Mouse (Mus musculus): ENCODE measurements around the gene Nova2. TPM values are rescaled to one million over a fixed set of nuclear protein-coding genes. Genes with fewer than 3 reads are reported as not detected.

Nova2 gene
- polyA plus RNA-seq, 1 experiment from 2014 or later: 10.0 TPM

- DNase-seq (ENCODE audit: low spot score): no peak
- H3K9me3 ChIP-seq (ENCODE audit: control insufficient read depth, low read length): no peaks in the 10 kb centered on the region
- ATAC-seq (ENCODE audit: insufficient read depth, low FRiP score, low TSS enrichment): no peak
- peaks cover 26% of the 10 kb centered on the region for H3K4me1 ChIP-seq (ENCODE audit: control insufficient read depth, insufficient read depth, low read length)
- H3K9ac ChIP-seq (ENCODE audit: low read length): peak overlapping the region; percentile 86; the same call in 1 of the 2 replicates
- 78% methylated on average over 34 of the region's 34 CpGs for WGBS
- H3K4me3 ChIP-seq (ENCODE audit: low read depth, low read length): peak overlapping the region; percentile 95
- no peaks in the 10 kb centered on the region for H3K27me3 ChIP-seq (ENCODE audit: control insufficient read depth, insufficient read depth, low read length)
- H3K36me3 ChIP-seq (ENCODE audit: control insufficient read depth, insufficient read depth, low read length): peaks cover 9% of the 10 kb centered on the region; the same call in 1 of the 2 replicates
- peak overlapping the region; percentile 99 for H3K4me2 ChIP-seq (ENCODE audit: low read depth)
- H3K27ac ChIP-seq (ENCODE audit: low read depth, low read length): no peak overlapping the region
Observed at GRCm38 (mm10) chr7:19005417-19006121, 79.9 kb downstream of the Nova2 start.

GRCm38 (mm10) chr7:19006476-19006875, 80.8 kb downstream of the Nova2 start:
- no peak for ATAC-seq (ENCODE audit: insufficient read depth, low FRiP score, low TSS enrichment)
- Histone ChIP-seq H3K4me1 (ENCODE audit: control insufficient read depth, insufficient read depth, low read length) (peaks cover 22% of the 10 kb centered on the region), H3K27me3 (ENCODE audit: control insufficient read depth, insufficient read depth, low read length) (no peaks in the 10 kb centered on the region), H3K9me3 (ENCODE audit: control insufficient read depth, low read length) (no peaks in the 10 kb centered on the region), H3K4me2 (ENCODE audit: low read depth) (0 out of 2 replicates have a peak overlapping the region, but pooled peaks have one; percentile 4), H3K36me3 (ENCODE audit: control insufficient read depth, insufficient read depth, low read length) (peaks cover 9% of the 10 kb centered on the region; the same call in 1 of the 2 replicates), H3K9ac (ENCODE audit: low read length) (no peak overlapping the region), H3K4me3 (ENCODE audit: low read depth, low read length) (no peak overlapping the region), H3K27ac (ENCODE audit: low read depth, low read length) (no peak overlapping the region)
- DNase-seq (ENCODE audit: low spot score): peak; percentile 88
- 9% methylated on average over 12 of the region's 12 CpGs for WGBS

DNA sequence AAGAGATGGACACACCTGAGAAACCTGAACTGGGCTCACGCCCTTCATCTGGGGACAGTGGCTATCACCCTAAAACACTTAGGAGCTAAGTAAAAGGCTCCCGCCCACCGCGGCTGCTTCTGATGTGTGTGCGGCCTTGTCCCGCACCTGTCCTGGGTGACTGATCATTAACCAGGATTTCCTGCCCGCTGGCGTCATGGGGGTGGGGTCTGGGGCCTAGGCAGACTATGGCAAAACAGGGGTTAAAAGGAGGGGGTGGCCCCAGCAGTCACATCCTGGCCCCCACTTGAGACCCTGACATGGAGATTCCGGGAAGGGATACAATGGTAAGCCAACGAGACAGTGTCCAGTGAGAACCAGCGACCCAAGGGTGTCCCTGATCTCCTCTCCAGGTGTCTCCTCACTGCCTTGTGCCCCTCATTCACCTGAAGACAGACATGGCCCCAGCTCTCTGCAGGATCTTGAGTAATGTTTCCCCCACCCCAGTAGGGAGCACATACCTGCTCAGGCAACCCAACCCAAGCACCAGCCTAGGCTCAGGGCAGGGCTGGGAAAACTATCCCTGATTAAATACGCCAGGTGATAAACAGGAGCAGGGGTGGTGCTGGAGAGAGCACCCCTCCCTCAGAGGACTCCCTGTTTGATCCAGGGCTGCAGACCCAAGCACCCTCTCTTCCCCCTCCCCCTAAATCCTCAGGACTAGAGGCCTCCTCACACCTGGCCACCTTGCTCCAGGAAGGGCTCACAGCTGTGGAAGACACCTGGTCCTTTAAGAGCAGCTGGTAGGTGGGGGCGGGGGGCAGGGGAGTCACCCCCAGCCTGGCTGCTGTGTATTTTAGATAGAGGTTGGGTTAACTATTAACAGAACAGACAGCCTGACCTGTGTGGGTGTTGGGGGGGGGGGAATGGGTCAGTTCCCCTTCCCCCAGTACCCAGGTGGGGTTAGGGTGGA, 81.6 kb downstream of the Nova2 start:
- Histone ChIP-seq H3K4me3 (ENCODE audit: low read depth, low read length) (no peak overlapping the region), H3K27me3 (ENCODE audit: control insufficient read depth, insufficient read depth, low read length) (no peaks in the 10 kb centered on the region), H3K9me3 (ENCODE audit: control insufficient read depth, low read length) (no peaks in the 10 kb centered on the region), H3K4me2 (ENCODE audit: low read depth) (no peak overlapping the region), H3K36me3 (ENCODE audit: control insufficient read depth, insufficient read depth, low read length) (peaks cover 9% of the 10 kb centered on the region; the same call in 1 of the 2 replicates), H3K4me1 (ENCODE audit: control insufficient read depth, insufficient read depth, low read length) (peaks cover 22% of the 10 kb centered on the region), H3K27ac (ENCODE audit: low read depth, low read length) (no peak overlapping the region), H3K9ac (ENCODE audit: low read length) (no peak overlapping the region)
- DNase-seq (ENCODE audit: low spot score) (no peak), ATAC-seq (ENCODE audit: insufficient read depth, low FRiP score, low TSS enrichment) (no peak)
- WGBS: 79% methylated on average over 13 of the region's 13 CpGs

- no peaks in the 10 kb centered on the region for H3K9me3 ChIP-seq (ENCODE audit: control insufficient read depth, low read length)
- DNase-seq (ENCODE audit: low spot score) (no peak), ATAC-seq (ENCODE audit: insufficient read depth, low FRiP score, low TSS enrichment) (no peak)
- H3K4me3 ChIP-seq (ENCODE audit: low read depth, low read length): no peak overlapping the region
- H3K9ac ChIP-seq (ENCODE audit: low read length): no peak overlapping the region
- H3K27ac ChIP-seq (ENCODE audit: low read depth, low read length): no peak overlapping the region
- WGBS: 85% methylated on average over 7 of the region's 7 CpGs
- no peak overlapping the region for H3K4me2 ChIP-seq (ENCODE audit: low read depth)
- H3K27me3 ChIP-seq (ENCODE audit: control insufficient read depth, insufficient read depth, low read length): no peaks in the 10 kb centered on the region
- H3K4me1 ChIP-seq (ENCODE audit: control insufficient read depth, insufficient read depth, low read length): peaks cover 11% of the 10 kb centered on the region
- peaks cover 6% of the 10 kb centered on the region; the same call in 1 of the 2 replicates for H3K36me3 ChIP-seq (ENCODE audit: control insufficient read depth, insufficient read depth, low read length)
Observed at GRCm38 (mm10) chr7:19010581-19010980, 84.9 kb downstream of the Nova2 start.

DNA sequence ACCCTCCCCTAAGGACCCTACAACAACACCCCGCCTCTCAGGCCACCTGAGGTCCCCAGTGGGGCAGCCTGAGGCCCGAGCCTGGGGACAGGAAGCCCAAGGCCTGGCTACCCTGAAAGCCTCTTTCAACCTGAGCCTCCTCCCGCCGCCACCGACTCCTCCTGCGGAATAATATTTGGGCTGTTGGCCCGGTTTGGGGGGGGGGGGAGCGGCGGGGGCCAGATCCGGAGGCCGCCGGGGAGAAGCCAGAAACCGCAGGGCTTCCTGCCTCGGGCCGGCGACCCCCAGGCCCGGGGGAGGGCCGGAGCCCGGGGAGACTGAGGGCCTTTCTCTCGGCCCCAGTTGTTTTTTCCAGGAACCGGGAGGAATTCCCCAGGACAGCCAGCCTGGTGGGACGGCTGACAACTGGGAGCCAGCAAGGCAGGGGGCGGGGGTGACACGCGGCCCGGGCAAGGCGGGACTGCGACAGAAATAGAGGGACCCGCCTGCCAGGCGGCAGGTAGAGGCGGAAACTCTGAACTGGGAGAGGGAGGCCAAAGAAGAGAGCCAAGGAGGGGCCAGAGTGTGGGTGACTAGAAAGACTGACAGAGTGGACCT, 86.4 kb downstream of the Nova2 start:
- no peak for ATAC-seq (ENCODE audit: insufficient read depth, low FRiP score, low TSS enrichment)

GRCm38 (mm10) chr7:19012882-19013281, 87.2 kb downstream of the Nova2 start:
- Histone ChIP-seq H3K27ac (ENCODE audit: low read depth, low read length) (no peak overlapping the region), H3K36me3 (ENCODE audit: control insufficient read depth, insufficient read depth, low read length) (no peaks in the 10 kb centered on the region), H3K4me3 (ENCODE audit: low read depth, low read length) (no peak overlapping the region), H3K4me2 (ENCODE audit: low read depth) (no peak overlapping the region), H3K27me3 (ENCODE audit: control insufficient read depth, insufficient read depth, low read length) (no peaks in the 10 kb centered on the region), H3K9me3 (ENCODE audit: control insufficient read depth, low read length) (no peaks in the 10 kb centered on the region), H3K4me1 (ENCODE audit: control insufficient read depth, insufficient read depth, low read length) (no peaks in the 10 kb centered on the region), H3K9ac (ENCODE audit: low read length) (no peak overlapping the region)
- 33% methylated on average over 2 of the region's 2 CpGs for WGBS
- ATAC-seq (ENCODE audit: insufficient read depth, low FRiP score, low TSS enrichment): no peak
- DNase-seq (ENCODE audit: low spot score): no peak

More for the DNA sequence above, 86.4 kb downstream of the Nova2 start:
- no peak for DNase-seq (ENCODE audit: low spot score)
- Histone ChIP-seq H3K4me1 (ENCODE audit: control insufficient read depth, insufficient read depth, low read length) (no peaks in the 10 kb centered on the region), H3K27ac (ENCODE audit: low read depth, low read length) (no peak overlapping the region), H3K4me3 (ENCODE audit: low read depth, low read length) (peak overlapping the region; percentile 23), H3K9ac (ENCODE audit: low read length) (peak overlapping the region; percentile 63), H3K27me3 (ENCODE audit: control insufficient read depth, insufficient read depth, low read length) (no peaks in the 10 kb centered on the region), H3K9me3 (ENCODE audit: control insufficient read depth, low read length) (no peaks in the 10 kb centered on the region), H3K4me2 (ENCODE audit: low read depth) (peak overlapping the region; percentile 52), H3K36me3 (ENCODE audit: control insufficient read depth, insufficient read depth, low read length) (no peaks in the 10 kb centered on the region)
- 3% methylated on average over 24 of the region's 31 CpGs for WGBS

- ATAC-seq (ENCODE audit: insufficient read depth, low FRiP score, low TSS enrichment): no peak
- 71% methylated on average over 15 of the region's 15 CpGs for WGBS
- Histone ChIP-seq H3K9ac (ENCODE audit: low read length) (no peak overlapping the region), H3K36me3 (ENCODE audit: control insufficient read depth, insufficient read depth, low read length) (no peaks in the 10 kb centered on the region), H3K9me3 (ENCODE audit: control insufficient read depth, low read length) (no peaks in the 10 kb centered on the region), H3K4me1 (ENCODE audit: control insufficient read depth, insufficient read depth, low read length) (no peaks in the 10 kb centered on the region), H3K4me2 (ENCODE audit: low read depth) (no peak overlapping the region), H3K4me3 (ENCODE audit: low read depth, low read length) (no peak overlapping the region), H3K27me3 (ENCODE audit: control insufficient read depth, insufficient read depth, low read length) (no peaks in the 10 kb centered on the region), H3K27ac (ENCODE audit: low read depth, low read length) (no peak overlapping the region)
- no peak for DNase-seq (ENCODE audit: low spot score)
Observed at GRCm38 (mm10) chr7:19014452-19014851, 88.8 kb downstream of the Nova2 start.
